Mouse (Mus musculus) forebrain, embryonic 14.5 days (tissue): Measurements from ENCODE around the gene Olfr518. TPM values are rescaled to one million over a fixed set of nuclear protein-coding genes. Genes with fewer than 3 reads are reported as not detected.

Experiments
- ATAC-seq: fragments of 200-750 bp; cut with Nextera tagmentation; 2 replicates; pipeline ENCODE4 v1.8.0; 2017; ENCODE audit warnings: mild to moderate bottlenecking, moderate library complexity
- DNase-seq: peaks from one replicate; pipeline ENCODE4 v3.0.0-alpha.2; 2015; ENCODE audit warnings: low spot score
- H3K27ac ChIP-seq: fragments of 300-500 bp; sonication (generic); 2 replicates; pipeline ENCODE4 v1.5.1; 2014; ENCODE audit warnings: low read depth, mild to moderate bottlenecking, control low read depth, low read length, moderate library complexity
- H3K27me3 ChIP-seq: fragments of 300-500 bp; sonication (generic); replicated peaks from 2 replicates; pipeline ENCODE4 v1.6.1; 2014; ENCODE audit warnings: low read length, control low read depth, mixed read lengths; ENCODE audit not compliant: control insufficient read depth, insufficient read depth
- H3K36me3 ChIP-seq: fragments of 300-500 bp; sonication (generic); 2 replicates; pipeline ENCODE4 v1.6.1; 2014; ENCODE audit warnings: low read length, control low read depth; ENCODE audit not compliant: control insufficient read depth, insufficient read depth
- H3K4me1 ChIP-seq: fragments of 300-500 bp; sonication (generic); 2 replicates; pipeline ENCODE4 v1.6.1; 2014; ENCODE audit warnings: antibody characterized with exemption, low read length, control low read depth; ENCODE audit not compliant: control insufficient read depth, insufficient read depth
- H3K4me2 ChIP-seq: fragments of 300-500 bp; sonication (generic); 2 replicates; pipeline ENCODE4 v1.6.1; 2014; ENCODE audit warnings: mild to moderate bottlenecking, control low read depth, low read length
- H3K4me3 ChIP-seq: fragments of 300-500 bp; sonication (generic); 2 replicates; pipeline ENCODE4 v1.5.1; 2014; ENCODE audit warnings: low read depth, low read length, control low read depth
- H3K9ac ChIP-seq: fragments of 300-500 bp; sonication (generic); 2 replicates; pipeline ENCODE4 v1.6.1; 2014; ENCODE audit warnings: mild to moderate bottlenecking, low read length, control low read depth, moderate library complexity
- H3K9me3 ChIP-seq: fragments of 300-500 bp; sonication (generic); replicated peaks from 2 replicates; pipeline ENCODE4 v1.6.1; 2016; ENCODE audit warnings: low read length, control low read depth, mixed read lengths; ENCODE audit not compliant: control insufficient read depth
- WGBS: fragments of 180-500 bp; shearing (Covaris S2); extraction: QIAGEN DNeasy Blood & Tissue Kit; methylation state at CpG from one replicate; pipeline ENCODE4 v1.1.7; 2014; 5-methylcytosine and 5-hydroxymethylcytosine counted together
- polyA plus RNA-seq: library from polyadenylated mRNA; unstranded; fragments of >200 nt; fragmentation: Nextera tagmentation; extraction: Ambion mirVana; gene quantifications from 2 replicates; pipeline ENCODE4 v1.2.1, GENCODE M21; 2014

The Olfr518 gene
- polyA plus RNA-seq: not detected in 2 replicates

GRCm38 (mm10) chr7:108884906-108885305 is at the start of gene Olfr518:
Gene Olfr518, minus strand, starts transcription at chr7:108885006.
- Histone ChIP-seq H3K27me3 (no peaks in the 10 kb centered on the region), H3K9ac (no peak within 1 kb of the TSS), H3K4me3 (no peak within 1 kb of the TSS), H3K4me1 (no peaks in the 10 kb centered on the region), H3K9me3 (no peaks in the 10 kb centered on the region), H3K4me2 (no peak within 1 kb of the TSS), H3K27ac (no peak within 1 kb of the TSS), H3K36me3 (no peaks in the 10 kb centered on the region)
- no peak for DNase-seq
- no peak for ATAC-seq
- 84% methylated on average over 4 of the region's 4 CpGs for WGBS

DNA sequence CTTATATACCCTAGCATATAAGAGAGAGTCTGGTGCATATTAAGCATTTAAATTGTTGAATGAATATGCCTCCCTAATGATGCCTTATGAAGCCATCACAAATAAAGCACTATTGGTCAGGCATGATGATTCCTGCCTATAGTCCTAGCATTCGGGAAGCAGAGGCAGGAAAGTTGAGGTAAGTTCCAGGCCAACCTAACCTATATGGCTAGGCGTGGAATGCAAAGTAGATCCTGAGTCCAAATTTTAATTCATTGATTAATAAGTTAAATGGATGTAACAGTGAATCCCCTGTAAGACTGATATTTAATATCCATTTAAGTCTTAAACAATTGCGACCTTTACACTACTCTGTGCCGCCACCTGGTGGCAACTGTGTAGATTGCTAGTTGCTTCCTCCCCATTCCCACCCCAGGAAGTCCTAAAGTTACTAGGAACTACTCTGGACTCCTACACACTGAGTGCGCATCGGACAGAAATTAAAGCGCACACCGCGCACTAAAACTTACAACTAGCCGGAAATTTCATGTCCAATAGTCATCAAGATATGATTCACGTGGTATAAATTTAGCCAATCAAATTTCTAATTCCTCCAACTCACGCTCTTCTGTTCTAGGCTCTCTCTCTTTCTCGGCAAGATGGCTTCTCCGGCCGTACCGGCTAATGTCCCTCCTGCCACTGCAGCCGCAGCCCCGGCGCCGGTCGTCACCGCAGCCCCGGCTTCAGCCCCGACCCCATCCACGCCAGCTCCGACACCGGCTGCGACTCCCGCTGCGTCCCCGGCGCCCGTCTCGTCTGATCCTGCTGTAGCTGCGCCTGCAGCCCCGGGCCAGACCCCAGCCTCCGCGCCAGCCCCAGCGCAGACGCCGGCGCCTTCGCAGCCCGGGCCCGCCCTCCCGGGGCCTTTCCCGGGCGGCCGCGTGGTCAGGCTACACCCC is 49.3 kb upstream of the Olfr518 start, which contains the start of gene Eif3f:
TSS of gene Eif3f (plus strand) at position 624 of the 938 bp plus-strand sequence.
- Histone ChIP-seq H3K27ac (peak within 1 kb of the TSS; percentile 78), H3K4me2 (peak within 1 kb of the TSS; percentile 93), H3K27me3 (no peaks in the 10 kb centered on the region), H3K4me3 (peak within 1 kb of the TSS; percentile 98), H3K9me3 (no peaks in the 10 kb centered on the region), H3K4me1 (peaks cover 10% of the 10 kb centered on the region), H3K36me3 (peaks cover 25% of the 10 kb centered on the region), H3K9ac (peak within 1 kb of the TSS; percentile 95)
- DNase-seq (peak; percentile 99), ATAC-seq (peak; percentile 98)
- WGBS: 2% methylated on average over 50 of the region's 50 CpGs

DNA sequence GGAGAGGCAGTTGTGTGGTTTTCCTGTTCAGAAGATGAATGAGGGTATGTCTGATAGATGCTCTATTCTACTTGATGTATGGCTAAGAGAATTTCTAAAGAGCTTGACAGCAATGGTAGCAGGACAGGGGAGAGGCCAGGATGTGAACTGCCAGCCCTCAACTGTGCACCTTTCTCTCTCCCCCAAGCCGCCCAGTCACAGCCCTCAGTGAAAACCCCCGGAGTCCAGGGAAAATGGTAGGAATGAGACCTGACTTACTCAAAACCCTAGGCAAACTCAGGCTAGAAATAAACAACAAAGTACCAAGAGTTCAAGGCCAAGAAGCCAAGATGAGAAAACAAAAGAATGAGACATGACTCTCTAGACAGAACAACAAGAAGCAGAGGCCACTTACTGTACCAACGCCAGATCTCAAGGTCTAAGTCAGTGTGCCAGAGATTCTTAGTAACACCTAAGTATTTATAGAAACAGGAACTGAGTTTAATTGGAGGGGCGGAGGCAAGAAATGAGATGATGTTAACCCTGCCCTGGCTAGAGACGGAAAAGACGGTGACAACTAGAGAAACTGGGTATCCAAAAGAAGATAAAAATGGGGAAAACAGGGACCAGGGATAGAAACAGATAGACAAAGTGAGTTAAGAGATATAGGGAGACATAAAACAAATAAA is 45.1 kb upstream of the Olfr518 start, which contains the start of gene Nlrp10:
TSS of gene Nlrp10 (minus strand) at position 453 of the 668 bp plus-strand sequence.
- ATAC-seq: no peak
- 80% methylated on average over 6 of the region's 6 CpGs for WGBS

DNA sequence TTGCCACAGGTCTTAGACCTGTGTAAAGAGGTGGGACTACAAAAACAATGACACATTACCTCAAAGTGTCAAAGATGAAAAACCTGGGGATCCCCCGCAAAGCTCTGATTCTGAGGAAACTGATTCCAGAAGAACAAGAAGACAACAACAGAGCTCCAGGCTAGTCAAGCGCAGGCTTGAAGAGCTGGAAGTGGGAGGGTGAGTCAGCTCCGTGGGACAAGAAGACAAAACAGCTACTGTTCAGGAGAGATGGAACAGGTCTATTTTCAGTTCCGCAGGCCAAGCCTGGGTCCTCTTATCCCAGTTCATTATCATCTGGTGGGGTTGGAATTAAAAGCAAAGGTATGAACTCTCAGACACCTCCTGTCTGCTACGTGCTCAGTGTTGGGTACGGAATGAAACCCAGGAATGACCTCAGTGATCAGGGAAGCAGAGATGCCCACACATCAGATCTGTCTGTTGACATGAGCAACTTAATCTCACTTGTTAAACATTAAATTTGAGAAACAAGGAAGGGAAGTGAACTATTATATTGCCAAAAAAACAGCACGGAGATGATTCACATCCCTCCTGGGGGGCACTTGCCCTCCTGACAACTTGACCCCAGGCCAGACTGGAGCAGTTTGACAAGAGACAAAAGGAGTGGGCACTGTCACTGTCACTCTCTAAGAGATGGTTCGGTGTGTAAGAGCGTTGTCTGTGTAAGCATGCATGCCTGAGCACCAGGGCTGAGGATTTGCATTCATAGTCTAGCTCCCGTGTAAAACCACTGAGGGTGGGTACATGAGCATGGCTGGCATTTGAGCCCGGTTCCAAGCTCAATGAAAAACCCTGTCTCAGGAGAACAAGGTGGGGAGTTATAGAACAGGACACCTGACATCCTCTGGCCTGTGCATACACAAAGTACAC is 43.7 kb upstream of the Olfr518 start:
- no peak for ATAC-seq
- 85% methylated on average over 11 of the region's 11 CpGs for WGBS
- Histone ChIP-seq H3K4me2 (no peak overlapping the region), H3K9me3 (no peaks in the 10 kb centered on the region), H3K4me3 (no peak overlapping the region), H3K9ac (no peak overlapping the region), H3K36me3 (no peaks in the 10 kb centered on the region), H3K27ac (no peak overlapping the region), H3K27me3 (no peaks in the 10 kb centered on the region), H3K4me1 (no peaks in the 10 kb centered on the region)
- no peak for DNase-seq

More for the DNA sequence above, 45.1 kb upstream of the Olfr518 start, which contains the start of gene Nlrp10:
- Histone ChIP-seq H3K27me3 (no peaks in the 10 kb centered on the region), H3K36me3 (no peaks in the 10 kb centered on the region), H3K4me3 (no peak within 1 kb of the TSS), H3K4me1 (no peaks in the 10 kb centered on the region), H3K9ac (no peak within 1 kb of the TSS), H3K9me3 (no peaks in the 10 kb centered on the region), H3K4me2 (no peak within 1 kb of the TSS), H3K27ac (no peak within 1 kb of the TSS)
- DNase-seq: no peak

- DNase-seq (no peak), ATAC-seq (no peak)
- WGBS: 71% methylated on average over 4 of the region's 4 CpGs
- Histone ChIP-seq H3K27me3 (no peaks in the 10 kb centered on the region), H3K4me3 (no peak overlapping the region), H3K4me1 (no peaks in the 10 kb centered on the region), H3K36me3 (no peaks in the 10 kb centered on the region), H3K9me3 (no peaks in the 10 kb centered on the region), H3K9ac (no peak overlapping the region), H3K27ac (no peak overlapping the region), H3K4me2 (no peak overlapping the region)
Observed at GRCm38 (mm10) chr7:108927043-108927442, 42.2 kb upstream of the Olfr518 start.

DNA sequence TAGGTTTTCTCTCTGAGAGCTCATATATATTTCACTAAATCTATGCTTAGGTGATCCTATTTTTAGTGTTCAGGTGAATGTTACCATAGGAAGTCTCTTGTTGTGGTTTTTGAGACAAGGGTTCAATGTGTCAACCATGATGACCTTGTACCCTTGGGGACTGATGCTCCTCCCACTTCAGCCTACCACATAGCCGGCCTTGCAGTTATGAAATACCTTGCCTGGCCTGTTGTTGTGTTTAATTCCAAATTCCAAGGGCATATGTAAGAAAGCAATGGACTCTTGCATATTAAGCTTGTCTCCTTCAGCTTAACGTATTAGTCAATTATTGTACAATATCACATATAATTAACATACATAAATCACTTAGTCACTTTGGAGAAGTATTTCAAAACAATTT is 19.2 kb upstream of the Olfr518 start:
- H3K9ac ChIP-seq: no peak overlapping the region
- H3K4me2 ChIP-seq: no peak overlapping the region
- WGBS: 90% methylated on average over 2 of the region's 2 CpGs
- H3K27me3 ChIP-seq: no peaks in the 10 kb centered on the region
- H3K4me3 ChIP-seq: no peak overlapping the region
- H3K36me3 ChIP-seq: no peaks in the 10 kb centered on the region
- H3K4me1 ChIP-seq: no peaks in the 10 kb centered on the region
- ATAC-seq (no peak), DNase-seq (no peak)
- H3K27ac ChIP-seq: no peak overlapping the region
- no peaks in the 10 kb centered on the region for H3K9me3 ChIP-seq

DNA sequence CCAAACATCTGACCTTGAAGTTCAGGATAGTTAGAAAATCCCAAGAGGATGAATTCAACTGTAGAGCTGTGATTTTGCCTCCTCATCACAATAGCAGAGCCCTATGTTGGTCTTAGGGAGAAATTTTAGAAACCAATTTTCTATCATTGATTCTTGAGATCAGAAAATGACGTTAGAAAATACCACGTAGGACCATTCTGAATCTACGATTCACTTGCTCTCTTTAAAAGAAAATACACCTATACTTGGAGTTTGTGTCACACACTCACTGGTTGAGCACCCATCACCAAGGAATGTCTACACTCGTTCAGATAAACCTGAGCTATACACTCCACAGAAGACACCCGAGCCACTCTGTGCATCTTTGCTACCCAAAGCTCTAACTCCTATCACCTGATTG is 9.5 kb upstream of the Olfr518 start, which contains the start of gene Olfr519:
TSS of gene Olfr519 (minus strand) at position 101 of the 400 bp plus-strand sequence.
- H3K27ac ChIP-seq: no peak within 1 kb of the TSS
- no peaks in the 10 kb centered on the region for H3K36me3 ChIP-seq
- no peaks in the 10 kb centered on the region for H3K27me3 ChIP-seq
- no peak within 1 kb of the TSS for H3K4me3 ChIP-seq
- H3K4me2 ChIP-seq: no peak within 1 kb of the TSS
- ATAC-seq: no peak
- no peak for DNase-seq
- 92% methylated on average over 5 of the region's 5 CpGs for WGBS
- no peaks in the 10 kb centered on the region for H3K9me3 ChIP-seq
- H3K4me1 ChIP-seq: no peaks in the 10 kb centered on the region
- no peak within 1 kb of the TSS for H3K9ac ChIP-seq

GRCm38 (mm10) chr7:108872279-108872678 is 12.5 kb downstream of the Olfr518 start, which contains the start of gene Olfr517:
Gene Olfr517, minus strand, starts transcription at chr7:108872379.
- Histone ChIP-seq H3K36me3 (no peaks in the 10 kb centered on the region), H3K27me3 (no peaks in the 10 kb centered on the region), H3K9ac (no peak within 1 kb of the TSS), H3K9me3 (no peaks in the 10 kb centered on the region), H3K4me1 (no peaks in the 10 kb centered on the region), H3K27ac (no peak within 1 kb of the TSS), H3K4me3 (no peak within 1 kb of the TSS), H3K4me2 (no peak within 1 kb of the TSS)
- ATAC-seq: no peak
- 67% methylated on average over 2 of the region's 2 CpGs for WGBS
- no peak for DNase-seq
